Mouse (Mus musculus): ENCODE measurements around the gene Bmp8b. TPM values are rescaled to one million over a fixed set of nuclear protein-coding genes. Genes with fewer than 3 reads are reported as not detected.
A peak's percentile ranks its signal among the peaks of the same experiment; 100 is the strongest.
"Not testable (repeated sequence)": the region's sequence is repeated elsewhere in the genome, so short reads cannot be mapped to it uniquely, and the experiment has no call there.

Gene Bmp8b
- polyA plus RNA-seq, 1 experiment from 2014 or later, result 0.15 TPM

DNA sequence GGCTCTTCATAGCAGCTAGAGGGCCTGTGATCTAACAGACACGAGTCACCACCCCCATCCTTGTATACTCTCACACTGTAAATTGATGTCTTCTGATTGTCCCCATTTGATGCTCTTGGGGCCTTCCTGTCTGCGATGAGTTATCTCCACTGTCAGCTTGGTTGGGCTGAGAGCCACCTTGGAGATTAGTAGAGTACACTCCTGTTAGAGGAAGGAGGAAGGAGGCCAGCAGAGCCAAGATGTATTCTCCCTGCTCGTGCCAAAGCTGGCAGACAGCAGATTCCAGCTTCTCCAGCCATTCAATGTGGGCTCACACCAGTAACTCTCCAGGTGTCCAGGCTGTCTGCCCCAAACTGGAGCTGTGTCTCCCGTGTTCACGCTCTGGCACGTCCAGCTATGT, 55.6 kb downstream of the Bmp8b start:
- Histone ChIP-seq H3K36me3 (replicated peaks) (no peaks in the 10 kb centered on the region), H3K27ac (no peak overlapping the region), H3K4me3 (no peak overlapping the region), H3K27me3 (ENCODE audit: poor library complexity, severe bottlenecking) (peaks cover 21% of the 10 kb centered on the region), H3K4me1 (peaks cover 17% of the 10 kb centered on the region), H3K9me3 (no peaks in the 10 kb centered on the region)
- DNase-seq (ENCODE audit: extremely low spot score, low spot score), result no peak
- WGBS, result 92% methylated on average over 6 of the region's 6 CpGs

DNA sequence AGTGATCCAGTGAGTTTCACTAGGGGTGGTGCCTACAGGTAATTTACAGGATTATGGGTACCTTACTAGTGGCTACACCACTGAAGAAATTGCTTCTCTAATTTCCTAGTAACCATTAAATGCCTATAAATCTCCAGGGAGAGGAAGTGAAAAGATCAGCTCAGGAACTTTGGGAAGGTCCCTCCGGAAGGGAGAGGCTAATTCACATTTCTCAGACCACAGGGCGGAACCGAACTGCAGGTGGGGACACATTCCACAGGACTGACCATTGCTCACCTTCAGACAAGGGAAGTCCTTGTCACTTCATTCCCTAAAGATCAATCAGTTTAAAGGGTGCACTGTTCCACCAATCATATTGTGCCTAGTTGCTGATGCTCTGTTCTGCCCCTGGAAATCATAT, 56.3 kb downstream of the Bmp8b start:
- not testable (repeated sequence) for H3K27ac ChIP-seq; H3K36me3 ChIP-seq (replicated peaks); H3K4me3 ChIP-seq; H3K9me3 ChIP-seq; DNase-seq (ENCODE audit: extremely low spot score, low spot score)
- 91% methylated on average over 3 of the region's 3 CpGs for WGBS
- H3K4me1 ChIP-seq, result peaks cover 17% of the 10 kb centered on the region
- peaks cover 21% of the 10 kb centered on the region for H3K27me3 ChIP-seq (ENCODE audit: poor library complexity, severe bottlenecking)

DNA sequence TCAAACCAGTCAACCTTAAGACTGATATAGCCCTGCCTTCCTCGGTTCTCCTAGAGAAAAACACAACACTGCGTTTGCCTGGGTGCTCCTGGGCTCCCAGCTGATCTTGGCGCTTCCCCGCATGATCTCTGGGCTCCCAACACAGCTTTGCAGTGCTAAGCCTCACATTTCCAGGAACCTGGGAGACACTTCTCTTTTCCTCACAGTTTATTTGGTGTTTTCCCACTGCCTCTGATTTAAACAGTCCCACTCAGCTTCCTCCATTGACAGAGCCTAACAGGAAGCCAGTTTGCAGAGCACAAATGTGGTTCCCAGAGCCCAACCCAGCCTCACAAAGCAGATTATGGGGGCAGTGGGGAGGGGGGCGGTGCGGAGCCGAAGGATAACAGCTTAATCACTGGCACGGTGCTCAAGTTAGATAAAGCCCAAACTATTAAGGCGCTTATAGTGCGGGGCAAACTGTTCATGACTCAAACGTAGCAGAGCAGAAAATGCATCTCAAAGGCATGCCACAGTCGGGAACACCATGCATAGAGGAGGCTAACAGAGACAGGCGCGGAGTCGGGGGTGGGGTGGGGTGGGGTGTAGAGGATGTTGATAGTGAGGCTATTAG, 57.4 kb downstream of the Bmp8b start:
- Histone ChIP-seq H3K27ac (0 out of 2 replicates have a peak overlapping the region, but pooled peaks have one; percentile 3), H3K4me3 (peak overlapping the region; percentile 30), H3K4me1 (peaks cover 17% of the 10 kb centered on the region), H3K36me3 (replicated peaks) (no peaks in the 10 kb centered on the region), H3K9me3 (no peaks in the 10 kb centered on the region), H3K27me3 (ENCODE audit: poor library complexity, severe bottlenecking) (peaks cover 21% of the 10 kb centered on the region)
- WGBS, result 14% methylated on average over 15 of the region's 15 CpGs
- DNase-seq (ENCODE audit: extremely low spot score, low spot score), result no peak

DNA sequence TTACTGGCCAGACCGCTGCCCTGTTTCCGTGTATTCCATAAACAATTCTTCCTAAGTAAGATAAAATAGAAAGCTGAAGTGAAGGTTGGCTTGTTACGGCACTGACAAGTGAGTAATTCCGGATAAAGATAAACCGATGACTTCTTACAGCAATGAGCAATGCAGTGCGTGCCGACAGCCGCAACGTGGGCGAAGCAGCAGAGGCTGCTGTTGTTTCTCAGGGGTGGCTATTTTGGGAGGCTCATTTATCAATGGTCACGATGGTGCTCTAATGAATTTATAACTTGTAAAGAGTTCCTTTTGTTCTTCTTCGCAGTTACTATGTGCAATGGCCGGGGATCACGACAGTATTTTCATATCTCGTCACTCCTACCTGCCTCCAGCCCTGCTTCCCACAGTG, 59.2 kb downstream of the Bmp8b start:
- no peaks in the 10 kb centered on the region for H3K36me3 ChIP-seq (replicated peaks)
- no peak overlapping the region for H3K27ac ChIP-seq
- 0 out of 2 replicates have a peak, but pooled peaks cover 1% of the 10 kb centered on the region for H3K9me3 ChIP-seq
- H3K27me3 ChIP-seq (ENCODE audit: poor library complexity, severe bottlenecking), result peaks cover 21% of the 10 kb centered on the region
- 93% methylated on average over 15 of the region's 15 CpGs for WGBS
- peaks cover 17% of the 10 kb centered on the region for H3K4me1 ChIP-seq
- no peak overlapping the region for H3K4me3 ChIP-seq
- DNase-seq (ENCODE audit: extremely low spot score, low spot score), result no peak

DNA sequence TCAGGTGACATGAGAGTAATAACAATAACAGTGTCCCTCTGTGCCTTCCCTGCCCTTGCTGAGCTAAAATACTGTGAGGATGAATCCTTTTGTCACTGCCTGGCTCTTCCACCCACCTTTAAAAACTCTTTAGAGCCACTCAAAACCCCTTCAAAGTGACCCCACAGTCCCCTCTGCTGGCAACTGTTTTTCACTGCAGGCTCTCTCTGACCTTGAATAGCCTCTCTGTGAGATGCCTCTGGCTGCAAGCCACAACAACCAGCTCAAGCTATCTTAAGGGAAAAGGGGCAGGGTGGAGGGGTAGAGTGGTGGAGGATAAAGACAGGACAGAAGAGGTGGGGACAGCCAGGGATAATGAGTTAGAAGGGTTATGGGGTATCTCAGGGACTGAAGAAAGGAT, 66.8 kb downstream of the Bmp8b start:
- DNase-seq (ENCODE audit: extremely low spot score, low spot score), result no peak
- no peak overlapping the region for H3K4me3 ChIP-seq
- H3K9me3 ChIP-seq, result 0 out of 2 replicates have a peak, but pooled peaks cover 6% of the 10 kb centered on the region
- H3K27me3 ChIP-seq (ENCODE audit: poor library complexity, severe bottlenecking), result peaks cover 32% of the 10 kb centered on the region
- no peaks in the 10 kb centered on the region for H3K36me3 ChIP-seq (replicated peaks)
- peaks cover 4% of the 10 kb centered on the region; the same call in 1 of the 2 replicates for H3K4me1 ChIP-seq
- H3K27ac ChIP-seq, result no peak overlapping the region

Other genes with a start within 250 kb of the Bmp8b start
- gene Cap1, start 219.1 kb upstream of the Bmp8b start, polyA plus RNA-seq (2016; fragmentation: Nextera tagmentation; extraction: Ambion mirVana), result 60.7 and 76.1 TPM in 2 replicates
- 18.5 and 19.4 TPM in 2 replicates for gene Mfsd2a, start 144.0 kb upstream of the Bmp8b start, polyA plus RNA-seq (2016; fragmentation: Nextera tagmentation; extraction: Ambion mirVana)
- gene Mycl, start 109.5 kb upstream of the Bmp8b start, polyA plus RNA-seq (2016; fragmentation: Nextera tagmentation; extraction: Ambion mirVana), result 39.7 and 42.7 TPM in 2 replicates
- 23.8 and 25.9 TPM in 2 replicates for gene Trit1, start 88.6 kb upstream of the Bmp8b start, polyA plus RNA-seq (2016; fragmentation: Nextera tagmentation; extraction: Ambion mirVana)
- gene Oxct2b, start 11.1 kb downstream of the Bmp8b start, polyA plus RNA-seq (2016; fragmentation: Nextera tagmentation; extraction: Ambion mirVana), result 0.10 TPM in 1 of 2 replicates, not detected in the other
- 142 and 145 TPM in 2 replicates for gene Ppie, start 34.8 kb downstream of the Bmp8b start, polyA plus RNA-seq (2016; fragmentation: Nextera tagmentation; extraction: Ambion mirVana)
- gene Hpcal4, start 78.1 kb downstream of the Bmp8b start, polyA plus RNA-seq (2016; fragmentation: Nextera tagmentation; extraction: Ambion mirVana), result 0.30 and 0.73 TPM in 2 replicates
- not detected in 2 replicates for gene Nt5c1a, start 96.3 kb downstream of the Bmp8b start, polyA plus RNA-seq (2016; fragmentation: Nextera tagmentation; extraction: Ambion mirVana)
- 6.6 and 6.7 TPM in 2 replicates for gene Heyl, start 128.4 kb downstream of the Bmp8b start, polyA plus RNA-seq (2016; fragmentation: Nextera tagmentation; extraction: Ambion mirVana)
- gene Pabpc4, start 157.2 kb downstream of the Bmp8b start, polyA plus RNA-seq (2016; fragmentation: Nextera tagmentation; extraction: Ambion mirVana), result 55.4 and 57.9 TPM in 2 replicates
- gene Oxct2a, start 218.5 kb downstream of the Bmp8b start, polyA plus RNA-seq (2016; fragmentation: Nextera tagmentation; extraction: Ambion mirVana), result not detected in 2 replicates
- gene Bmp8a, start 238.1 kb downstream of the Bmp8b start, polyA plus RNA-seq (2016; fragmentation: Nextera tagmentation; extraction: Ambion mirVana), result 0.14 TPM in 1 of 2 replicates, not detected in the other